Mouse (Mus musculus): Measurements from ENCODE around the gene Ccdc153.

DNA sequence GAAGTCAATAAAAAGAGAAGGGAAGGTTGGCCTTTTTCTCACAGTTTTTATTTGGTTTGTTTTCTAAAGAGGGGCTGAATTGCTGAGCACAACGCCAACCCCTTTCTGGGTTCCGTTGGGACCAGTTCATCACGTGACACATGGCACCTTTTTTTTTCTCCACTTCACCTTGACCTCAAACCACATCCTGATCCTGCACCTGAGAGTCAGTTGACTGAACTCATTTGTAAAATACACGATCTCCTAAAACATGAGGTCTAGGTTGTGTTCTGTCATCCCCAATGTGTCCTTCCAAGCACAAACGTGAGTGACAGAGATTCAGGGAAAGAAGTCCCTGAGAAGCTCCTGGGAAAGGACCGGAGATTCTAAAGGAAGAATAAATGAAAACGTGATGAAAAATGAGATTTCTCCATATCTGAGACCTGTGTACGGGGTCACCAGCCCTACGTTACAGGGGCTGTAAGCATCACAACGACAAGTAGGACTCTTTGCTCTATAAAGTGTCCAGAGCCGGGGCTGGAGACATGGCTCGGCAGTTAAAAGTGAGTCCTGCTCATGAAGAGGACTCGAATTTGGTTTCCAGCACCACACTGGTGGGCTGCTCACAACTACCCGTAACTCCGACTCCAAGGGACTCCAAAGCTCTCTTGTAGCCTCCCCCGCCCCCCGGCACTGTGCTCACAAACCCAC lies 1.8 kb upstream of the Ccdc153 start:
- no peak for TF ChIP-seq KAT2A (conservative IDR thresholded peaks at IDR 0.05; ENCODE audit: low read depth, low read length)
- no peak for TF ChIP-seq POLR2A (IDR thresholded peaks at IDR 0.05; ENCODE audit: control insufficient read depth in 1 of 2, insufficient read depth in 1 of 2, low read depth in 1 of 2, low read length in 2 of 2, poor library complexity in 1 of 2)
- no peak for TF ChIP-seq TAL1 (IDR thresholded peaks at IDR 0.05; ENCODE audit: low read length)
- no peak for TF ChIP-seq MXI1 (IDR thresholded peaks at IDR 0.05; ENCODE audit: low read depth, low read length)
- TF ChIP-seq GABPA (IDR thresholded peaks at IDR 0.05; ENCODE audit: low read depth, low read length), result no peak

Data from MEL (cell line).